Mouse (Mus musculus): Measurements from ENCODE around the gene Ptpn1. TPM values are rescaled to one million over a fixed set of nuclear protein-coding genes. Genes with fewer than 3 reads are reported as not detected.

Gene Ptpn1
- polyA plus RNA-seq, 1 experiment from 2014 or later: 54.0 TPM

DNA sequence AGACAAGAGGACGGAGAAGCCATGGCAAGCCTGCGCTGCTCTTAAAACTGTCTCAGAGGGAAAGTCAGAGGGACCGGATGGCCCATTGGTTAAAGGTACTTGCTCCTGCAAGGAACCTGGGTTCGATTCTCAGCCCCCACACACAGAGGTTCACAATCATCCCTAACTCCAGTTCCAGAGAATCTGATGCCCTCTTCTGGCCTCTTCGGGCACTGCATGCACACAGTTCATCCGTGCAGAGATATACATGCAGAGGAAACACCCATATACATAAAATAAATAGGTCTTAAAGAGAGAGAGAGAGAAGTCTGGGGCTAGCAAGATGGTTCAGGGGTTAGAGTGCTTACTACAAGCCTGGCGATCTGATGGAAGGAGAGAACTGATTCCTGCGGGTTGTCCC, 94.0 kb downstream of the Ptpn1 start:
- WGBS: 89% methylated on average over 8 of the region's 8 CpGs
- no peak for ATAC-seq (ENCODE audit: low FRiP score, low read depth)
- Histone ChIP-seq H3K4me1 (peaks cover 9% of the 10 kb centered on the region), H3K9ac (no peak overlapping the region), H3K27me3 (no peaks in the 10 kb centered on the region), H3K36me3 (no peaks in the 10 kb centered on the region), H3K4me3 (no peak overlapping the region), H3K4me2 (replicated peaks) (no peak overlapping the region), H3K9me3 (peaks cover 13% of the 10 kb centered on the region), H3K27ac (peak overlapping the region; percentile 72; the same call in 1 of the 2 replicates)

DNA sequence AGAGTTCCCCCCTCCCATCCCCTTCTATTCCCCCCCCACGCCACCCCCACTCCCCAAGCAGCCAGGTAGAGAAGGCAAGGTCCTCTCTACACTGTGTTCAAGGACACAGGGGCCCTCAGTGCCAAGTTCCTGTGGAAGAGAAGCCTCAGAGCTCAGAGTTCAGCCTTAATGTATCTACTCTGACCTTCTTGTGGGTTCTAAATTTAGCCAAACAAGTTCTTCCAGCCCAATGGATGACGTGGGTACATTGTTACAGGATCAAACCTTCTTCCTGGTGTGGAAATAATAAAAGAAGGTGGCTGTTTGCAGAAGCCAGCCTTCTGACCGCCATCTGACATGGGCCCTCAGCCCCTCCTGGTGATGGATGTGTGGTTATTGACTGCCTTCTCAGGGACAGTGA, 94.6 kb downstream of the Ptpn1 start:
- H3K4me1 ChIP-seq: peaks cover 9% of the 10 kb centered on the region
- no peak overlapping the region for H3K4me2 ChIP-seq (replicated peaks)
- no peak overlapping the region for H3K27ac ChIP-seq
- WGBS: 44% methylated on average over 3 of the region's 3 CpGs
- H3K9ac ChIP-seq: no peak overlapping the region
- peaks cover 13% of the 10 kb centered on the region for H3K9me3 ChIP-seq
- H3K27me3 ChIP-seq: no peaks in the 10 kb centered on the region
- ATAC-seq (ENCODE audit: low FRiP score, low read depth): no peak
- H3K36me3 ChIP-seq: no peaks in the 10 kb centered on the region
- no peak overlapping the region for H3K4me3 ChIP-seq

DNA sequence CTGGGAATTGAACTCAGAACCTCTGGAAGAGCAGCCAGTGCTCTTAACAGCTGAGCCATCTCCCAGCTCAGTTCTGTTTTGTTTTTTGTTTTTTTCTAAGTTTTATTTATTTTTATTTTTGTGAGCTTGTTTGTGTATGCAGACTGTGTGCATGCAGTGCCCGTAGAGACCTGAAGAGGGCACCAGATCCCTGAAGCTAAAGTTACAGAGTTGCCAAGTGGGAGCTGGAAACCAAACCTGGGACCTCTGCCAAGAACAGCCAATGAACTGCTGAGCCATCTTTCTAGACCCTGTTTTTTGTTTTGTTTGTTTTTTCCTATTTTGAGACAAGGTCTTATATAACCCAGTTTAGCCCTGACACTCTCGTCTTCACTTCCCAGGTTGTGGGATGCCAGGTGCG, 96.5 kb downstream of the Ptpn1 start:
- H3K4me2 ChIP-seq (replicated peaks): no peak overlapping the region

More for the DNA sequence above, 96.5 kb downstream of the Ptpn1 start:
- Histone ChIP-seq H3K4me3 (no peak overlapping the region), H3K27ac (no peak overlapping the region), H3K9ac (no peak overlapping the region), H3K4me1 (peaks cover 9% of the 10 kb centered on the region), H3K27me3 (no peaks in the 10 kb centered on the region), H3K9me3 (peaks cover 13% of the 10 kb centered on the region), H3K36me3 (no peaks in the 10 kb centered on the region)
- no peak for ATAC-seq (ENCODE audit: low FRiP score, low read depth)
- 97% methylated on average over 3 of the region's 3 CpGs for WGBS

Other genes with a start within 250 kb of the Ptpn1 start
- 2.3 and 3.4 TPM in 2 replicates for gene Cebpb, start 243.1 kb upstream of the Ptpn1 start, polyA plus RNA-seq (2015; fragmentation: Nextera tagmentation; extraction: Ambion mirVana)
- gene Tmem189, start 242.2 kb upstream of the Ptpn1 start, polyA plus RNA-seq (2015; fragmentation: Nextera tagmentation; extraction: Ambion mirVana): 35.7 and 40.1 TPM in 2 replicates
- gene Ripor3, start 78.6 kb downstream of the Ptpn1 start, polyA plus RNA-seq (2015; fragmentation: Nextera tagmentation; extraction: Ambion mirVana): 2.6 and 2.8 TPM in 2 replicates
- gene Pard6b, start 148.9 kb downstream of the Ptpn1 start, polyA plus RNA-seq (2015; fragmentation: Nextera tagmentation; extraction: Ambion mirVana): 2.7 and 3.7 TPM in 2 replicates